Mouse (Mus musculus) olfactory bulb, adult 2 months (tissue): ENCODE measurements around the gene Sulf2.

ENCODE experiments used
- CTCF ChIP-seq: fragments of 200-500 bp; IDR thresholded peaks from 2 replicates; pipeline ENCODE4 v1.5.1; 2012; ENCODE audit warnings: low read depth, mild to moderate bottlenecking, low read length, moderate library complexity; ENCODE audit not compliant: insufficient read depth
- POLR2A ChIP-seq: fragments of 200-500 bp; IDR thresholded peaks from 2 replicates; pipeline ENCODE4 v1.6.1; 2012; ENCODE audit warnings: mild to moderate bottlenecking, low read depth, low read length, moderate library complexity; ENCODE audit not compliant: insufficient read depth

DNA sequence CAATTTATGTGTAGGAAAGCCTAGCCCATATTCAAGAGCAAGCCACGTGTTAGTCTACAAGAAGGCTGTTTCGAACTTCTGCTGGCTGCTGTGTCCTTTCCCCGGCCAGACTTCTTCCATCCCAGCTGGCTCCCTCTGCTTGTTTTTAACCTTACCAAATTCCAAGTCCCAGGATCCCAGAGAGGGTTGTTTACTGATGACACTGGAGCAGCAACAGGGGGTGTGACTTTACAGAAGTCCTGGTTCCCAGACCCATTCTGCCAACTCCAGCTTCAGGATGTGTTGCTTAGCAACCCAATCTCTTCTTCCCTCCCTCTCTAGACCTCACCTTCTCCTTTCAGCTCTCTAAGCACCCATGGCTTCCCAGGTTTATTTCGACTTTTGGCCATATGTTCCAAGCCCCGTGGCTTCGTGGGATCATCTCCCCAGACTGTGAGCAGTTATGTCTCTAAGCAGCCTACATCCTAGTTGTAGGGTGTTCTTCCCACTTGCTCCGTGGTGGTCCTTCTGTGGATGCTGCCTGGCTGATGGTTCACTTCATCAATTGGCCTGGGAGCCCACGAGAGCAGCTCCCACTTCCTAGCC is 20.2 kb upstream of the Sulf2 start:
- TF ChIP-seq CTCF = no peak
- TF ChIP-seq POLR2A = no peak
